Mouse (Mus musculus): ENCODE data around the gene Wnt7b.
A peak's percentile ranks its signal among the peaks of the same experiment; 100 is the strongest.

Gene Wnt7b

DNA sequence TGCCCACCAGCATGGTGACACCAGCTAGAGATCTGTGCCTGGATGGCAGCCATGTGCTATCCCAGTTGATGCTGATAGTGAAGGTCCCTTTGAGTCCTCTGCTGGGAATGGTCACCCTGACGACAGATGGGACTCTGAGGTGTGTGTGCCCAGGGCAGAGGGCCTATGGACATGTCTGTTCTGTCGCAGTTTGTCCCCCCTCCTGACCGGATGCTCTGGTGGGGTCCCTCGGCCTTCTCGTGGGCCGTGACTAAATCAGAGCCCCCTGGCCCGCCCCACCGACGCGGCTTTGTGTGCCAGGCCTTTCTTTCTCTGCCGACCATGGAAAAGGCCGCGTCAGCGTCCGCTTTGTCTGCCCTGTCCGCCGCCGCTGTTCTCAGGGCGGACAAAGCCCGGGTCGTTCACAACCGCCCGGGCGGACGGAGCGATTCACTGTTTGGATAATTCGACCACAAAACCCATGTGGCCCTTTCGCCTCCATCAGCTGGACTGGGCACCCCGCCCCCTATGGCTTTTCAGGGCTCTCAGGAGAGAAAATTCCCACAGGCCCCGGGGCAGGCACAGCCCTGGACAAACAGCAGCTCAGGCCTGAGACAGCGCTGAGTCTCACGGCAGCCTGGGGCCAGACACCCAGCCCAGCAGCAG, 74.8 kb downstream of the Wnt7b start:
- no peak for DNase-seq (ENCODE audit: low spot score)

DNA sequence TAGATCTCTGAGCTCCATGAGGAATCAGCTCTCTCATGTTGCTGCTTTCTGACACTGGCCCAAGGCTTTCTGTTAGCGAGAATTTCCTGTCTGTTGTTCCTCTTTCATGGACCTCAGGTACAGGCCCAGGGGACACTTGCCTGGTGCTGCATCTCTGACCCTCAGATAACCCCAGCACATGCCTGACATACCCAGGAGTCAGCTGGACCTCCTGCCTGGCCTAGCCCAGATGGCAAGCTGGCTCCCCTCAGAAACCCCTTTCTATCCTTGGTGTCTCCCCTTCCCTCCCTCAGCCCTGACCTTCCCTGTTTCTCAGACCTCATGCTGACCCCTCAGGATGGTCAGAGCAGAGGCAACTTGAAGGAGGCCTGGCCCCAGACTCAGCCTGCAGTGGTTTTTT, 75.6 kb downstream of the Wnt7b start:
- no peak for DNase-seq (ENCODE audit: low spot score)

DNA sequence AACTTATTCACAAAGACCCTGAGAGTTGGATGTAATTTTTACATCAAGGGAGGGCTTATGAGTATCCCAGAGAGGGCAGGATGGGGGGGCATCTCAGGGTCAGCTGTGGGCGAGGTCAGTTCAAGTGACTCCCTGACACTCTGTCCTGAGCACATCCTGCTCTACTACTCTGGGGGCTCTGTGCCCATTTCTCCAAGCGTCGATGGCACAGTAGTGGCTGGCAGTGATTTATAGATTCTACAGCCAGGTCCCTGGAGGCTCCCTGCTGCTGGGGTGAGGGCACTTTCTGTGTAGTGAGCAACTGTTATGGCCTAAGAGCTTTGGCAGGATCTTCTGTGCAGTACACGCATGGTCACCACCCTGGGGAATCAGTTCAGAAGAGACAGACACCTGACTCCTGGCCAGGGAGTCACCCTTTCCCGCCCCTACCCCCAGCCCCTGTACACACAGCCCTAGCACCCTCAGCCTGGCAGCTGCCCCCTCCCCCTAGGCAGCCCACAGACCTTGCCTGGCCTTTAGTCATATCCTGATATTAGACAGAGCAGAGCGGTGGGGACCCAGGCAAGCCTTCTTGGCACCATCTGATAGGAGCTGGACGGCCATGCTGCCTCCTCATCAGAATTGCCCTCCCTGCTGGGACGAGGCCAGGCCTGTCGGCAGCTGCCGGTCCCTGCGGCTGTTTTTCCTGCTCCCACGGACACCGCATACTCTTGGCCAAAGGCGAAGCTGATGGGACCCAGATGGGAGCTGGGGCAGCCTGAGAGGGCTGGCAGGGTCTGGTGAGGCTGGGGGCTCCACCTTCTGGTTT, 77.0 kb downstream of the Wnt7b start:
- no peak for DNase-seq (ENCODE audit: low spot score)

DNA sequence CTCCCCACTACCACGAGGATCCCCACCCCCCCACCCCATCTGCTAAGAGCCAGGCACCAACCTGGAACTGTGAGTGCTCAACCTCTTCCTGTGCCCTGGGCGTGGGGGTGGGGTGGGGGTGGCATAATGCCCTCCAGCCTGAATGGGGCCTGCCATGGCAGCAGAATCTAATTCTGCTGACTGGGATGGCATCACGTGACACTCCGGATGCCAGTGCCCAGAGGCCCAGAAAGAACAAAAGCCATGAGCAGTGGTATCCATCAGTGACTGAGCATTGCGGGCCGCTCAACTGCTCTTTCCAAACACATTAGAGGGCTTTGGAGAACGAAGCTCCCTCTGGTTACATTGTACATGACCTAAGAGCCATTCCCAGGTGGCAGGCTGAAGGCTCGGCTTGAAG, 79.1 kb downstream of the Wnt7b start, which contains the start of gene 7530416G11Rik:
TSS of gene 7530416G11Rik (minus strand) at position 101 of the 400 bp plus-strand sequence.
- DNase-seq (ENCODE audit: low spot score) = no peak

DNA sequence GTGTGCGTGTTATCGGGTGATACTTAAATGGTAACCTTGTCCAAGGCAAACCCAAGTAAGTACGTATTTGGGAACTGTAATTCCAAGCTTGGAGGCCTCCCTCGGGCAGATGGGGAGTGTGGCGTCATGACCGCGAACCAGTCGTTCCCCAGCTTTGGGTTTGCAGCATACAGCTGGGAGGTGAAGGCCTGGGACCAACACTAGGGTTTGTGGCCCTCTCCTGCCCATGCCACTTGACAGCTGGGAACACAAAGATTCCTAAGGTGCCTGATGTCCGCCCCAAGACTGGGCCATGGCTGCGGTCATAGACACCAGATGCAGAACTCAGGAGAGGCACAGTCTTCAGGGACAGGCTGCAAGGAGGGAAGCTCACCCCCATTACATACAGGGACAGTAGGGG, 82.0 kb downstream of the Wnt7b start:
- no peak for DNase-seq (ENCODE audit: low spot score)

DNA sequence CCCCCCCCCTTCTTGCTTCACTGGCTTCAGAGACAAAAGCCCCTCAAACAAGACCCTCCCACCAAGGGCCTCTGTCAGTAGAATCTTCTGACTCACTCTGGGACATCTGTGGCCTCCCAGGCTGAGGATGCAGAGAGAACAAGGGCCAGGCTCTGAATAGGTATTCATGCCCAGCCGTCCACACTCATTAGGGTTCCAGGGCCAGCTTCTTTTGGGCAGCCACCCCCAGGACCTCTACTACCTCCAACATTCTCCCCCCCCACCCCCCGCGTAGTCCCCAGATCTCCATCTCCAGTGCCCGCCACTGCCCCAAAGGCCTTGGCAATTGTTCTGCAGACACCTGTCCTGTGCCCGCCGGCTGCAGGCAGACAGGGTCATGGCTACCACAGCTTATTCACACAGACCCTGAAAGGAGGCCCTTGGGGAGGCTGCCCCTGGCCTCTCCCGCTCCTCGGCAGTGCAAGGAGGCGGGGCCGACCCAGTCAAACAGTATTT, 84.2 kb downstream of the Wnt7b start:
- DNase-seq (ENCODE audit: low spot score) = no peak

DNA sequence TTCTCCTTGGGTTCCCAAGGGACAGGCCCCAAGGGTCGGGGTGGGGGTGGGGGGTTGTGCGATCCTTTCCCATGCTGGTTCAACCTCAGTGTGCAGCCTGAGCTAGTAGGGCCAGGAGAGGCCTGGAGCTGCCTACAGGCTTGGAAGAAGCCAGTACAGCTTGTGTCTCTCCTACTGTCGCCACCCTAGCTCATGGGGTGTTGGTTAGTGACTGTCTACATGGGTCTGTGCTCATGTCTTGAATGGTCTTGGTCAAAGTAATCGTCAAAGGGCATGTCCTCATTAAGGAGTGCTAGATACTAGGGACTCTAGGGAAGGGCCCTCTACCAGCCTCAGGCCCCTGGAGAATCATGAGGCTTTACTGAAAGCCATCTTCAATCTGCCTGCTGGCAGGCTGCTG, 84.7 kb downstream of the Wnt7b start:
- no peak for DNase-seq (ENCODE audit: low spot score)

DNA sequence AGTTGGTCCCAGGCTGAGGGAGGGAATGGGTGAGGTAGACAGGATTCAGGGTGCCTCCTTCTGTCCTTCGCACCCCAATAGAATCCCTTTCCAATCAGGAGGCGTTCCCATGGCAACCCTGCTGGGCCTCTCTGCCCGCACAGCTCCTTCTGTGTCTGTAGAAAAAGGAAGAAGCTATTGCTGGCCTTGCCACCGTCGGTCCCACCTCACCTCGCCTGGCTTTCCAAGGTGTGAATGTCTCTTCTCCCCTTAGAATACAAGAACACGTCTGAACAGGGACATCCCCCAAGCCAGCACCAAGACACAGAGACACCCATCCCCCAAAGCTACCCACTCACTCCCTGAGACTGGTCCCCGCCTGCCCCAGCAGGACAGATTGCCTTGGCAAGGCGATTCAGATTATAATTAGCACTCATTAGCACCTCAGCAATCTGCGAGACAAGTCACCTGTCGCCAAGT, 88.1 kb downstream of the Wnt7b start:
- DNase-seq (ENCODE audit: low spot score) = peak; percentile 65

DNA sequence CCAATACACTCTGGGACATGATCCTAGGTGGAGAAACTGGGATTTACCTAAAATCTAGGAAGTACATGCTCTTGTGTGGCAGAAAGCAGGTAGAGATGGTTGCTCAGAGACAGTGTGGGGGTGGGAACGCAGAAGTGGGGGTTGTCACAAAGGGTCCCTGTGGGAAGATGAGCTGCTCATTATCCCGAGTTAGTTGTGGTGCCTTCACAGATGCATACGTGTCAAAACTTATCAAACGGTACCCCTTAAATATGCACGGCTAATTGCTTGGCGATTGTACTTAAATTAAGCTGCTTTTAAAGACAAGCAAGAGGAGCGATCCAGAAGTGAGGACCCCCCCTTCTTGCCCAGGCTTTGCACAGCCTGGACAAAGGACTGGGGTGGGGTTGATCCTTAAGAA, 92.5 kb downstream of the Wnt7b start:
- no peak for DNase-seq (ENCODE audit: low spot score)

DNA sequence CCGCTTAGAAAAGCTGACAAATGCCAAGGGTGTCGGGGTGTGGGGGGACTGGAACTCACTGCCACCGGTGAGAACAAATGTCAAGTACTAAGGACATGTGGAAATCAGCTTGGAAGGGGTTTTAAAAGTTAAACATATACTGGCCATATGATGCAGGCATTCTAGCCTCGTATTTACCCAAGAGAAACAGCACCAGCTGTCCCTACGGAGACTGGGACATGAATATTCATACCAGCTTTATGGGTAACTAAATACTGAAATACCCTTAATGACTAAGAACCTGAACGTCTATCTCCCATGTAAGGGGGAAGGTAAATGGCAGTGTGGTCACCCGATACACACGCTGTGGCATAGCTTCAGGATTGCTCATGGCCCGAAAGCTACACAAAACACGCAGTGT, 93.4 kb downstream of the Wnt7b start:
- DNase-seq (ENCODE audit: low spot score) = no peak
